Mouse (Mus musculus) naive thymus-derived CD4-positive, alpha-beta T cell, adult 2 months (primary cell): ENCODE data around the gene Haspin.

Experiments
- DNase-seq: peaks from one replicate; pipeline ENCODE4 v3.0.0-alpha.2; 2011; ENCODE audit warnings: low read depth

The Haspin gene

GRCm38 (mm10) chr11:73087700-73088480 lies 50.2 kb downstream of the Haspin start:
- DNase-seq, result no peak
